Mouse (Mus musculus): ENCODE measurements at regions not wholly inside any gene's neighbourhood (a gene's known extent, or its start where the extent isn't known, plus 50 kb on each side); places are given as distances from the start of the nearest gene placed in this dataset.

- no peak for DNase-seq (ENCODE audit: extremely low spot score, low read depth, low spot score)
Observed at GRCm38 (mm10) chr14:114791831-114792224, 300.2 kb upstream of the Gpc5 start.

- DNase-seq (ENCODE audit: extremely low spot score, low read depth, low spot score), result no peak
Observed at GRCm38 (mm10) chr14:114804643-114805042, 287.4 kb upstream of the Gpc5 start.

GRCm38 (mm10) chr14:114808621-114809020, 283.4 kb upstream of the Gpc5 start:
- no peak for DNase-seq (ENCODE audit: extremely low spot score, low read depth, low spot score)

- DNase-seq (ENCODE audit: extremely low spot score, low read depth, low spot score), result no peak
Observed at GRCm38 (mm10) chr14:114820677-114821076, 271.3 kb upstream of the Gpc5 start.

- DNase-seq (ENCODE audit: extremely low spot score, low read depth, low spot score), result no peak
Observed at GRCm38 (mm10) chr14:114821098-114821594, 270.9 kb upstream of the Gpc5 start.

GRCm38 (mm10) chr14:114821672-114822071, 270.3 kb upstream of the Gpc5 start:
- DNase-seq (ENCODE audit: extremely low spot score, low read depth, low spot score), result no peak

GRCm38 (mm10) chr14:114826662-114827321, 265.2 kb upstream of the Gpc5 start:
- no peak for DNase-seq (ENCODE audit: extremely low spot score, low read depth, low spot score)

- no peak for DNase-seq (ENCODE audit: extremely low spot score, low read depth, low spot score)
Observed at GRCm38 (mm10) chr14:114829310-114829709, 262.7 kb upstream of the Gpc5 start.

GRCm38 (mm10) chr14:114832987-114833386, 259.0 kb upstream of the Gpc5 start:
- no peak for DNase-seq (ENCODE audit: extremely low spot score, low read depth, low spot score)

GRCm38 (mm10) chr14:114836723-114837349, 255.2 kb upstream of the Gpc5 start:
- DNase-seq (ENCODE audit: extremely low spot score, low read depth, low spot score), result no peak

GRCm38 (mm10) chr14:114837652-114838276, 254.3 kb upstream of the Gpc5 start:
- DNase-seq (ENCODE audit: extremely low spot score, low read depth, low spot score), result no peak

- no peak for DNase-seq (ENCODE audit: extremely low spot score, low read depth, low spot score)
Observed at GRCm38 (mm10) chr14:114839340-114839903, 252.6 kb upstream of the Gpc5 start.

- no peak for DNase-seq (ENCODE audit: extremely low spot score, low read depth, low spot score)
Observed at GRCm38 (mm10) chr14:114840766-114841165, 251.2 kb upstream of the Gpc5 start.

GRCm38 (mm10) chr14:114841552-114841951, 250.5 kb upstream of the Gpc5 start:
- DNase-seq (ENCODE audit: extremely low spot score, low read depth, low spot score), result no peak

GRCm38 (mm10) chr14:114842327-114842726, 249.7 kb upstream of the Gpc5 start:
- DNase-seq (ENCODE audit: extremely low spot score, low read depth, low spot score), result no peak

GRCm38 (mm10) chr14:114843105-114843743, 248.8 kb upstream of the Gpc5 start:
- no peak for DNase-seq (ENCODE audit: extremely low spot score, low read depth, low spot score)

- peak; percentile 73 for DNase-seq (ENCODE audit: extremely low spot score, low read depth, low spot score)
Observed at GRCm38 (mm10) chr14:114854324-114855054, 237.5 kb upstream of the Gpc5 start.

GRCm38 (mm10) chr14:114855055-114855740, 236.8 kb upstream of the Gpc5 start:
- peak; percentile 72 for DNase-seq (ENCODE audit: extremely low spot score, low read depth, low spot score)

GRCm38 (mm10) chr14:114855746-114856145, 236.3 kb upstream of the Gpc5 start:
- no peak for DNase-seq (ENCODE audit: extremely low spot score, low read depth, low spot score)

Measured in hindlimb bud, embryonic 11.5 days (tissue).